Comparison of ENCODE assay signal across 8 mouse cellular contexts in the genomic region with DNA sequence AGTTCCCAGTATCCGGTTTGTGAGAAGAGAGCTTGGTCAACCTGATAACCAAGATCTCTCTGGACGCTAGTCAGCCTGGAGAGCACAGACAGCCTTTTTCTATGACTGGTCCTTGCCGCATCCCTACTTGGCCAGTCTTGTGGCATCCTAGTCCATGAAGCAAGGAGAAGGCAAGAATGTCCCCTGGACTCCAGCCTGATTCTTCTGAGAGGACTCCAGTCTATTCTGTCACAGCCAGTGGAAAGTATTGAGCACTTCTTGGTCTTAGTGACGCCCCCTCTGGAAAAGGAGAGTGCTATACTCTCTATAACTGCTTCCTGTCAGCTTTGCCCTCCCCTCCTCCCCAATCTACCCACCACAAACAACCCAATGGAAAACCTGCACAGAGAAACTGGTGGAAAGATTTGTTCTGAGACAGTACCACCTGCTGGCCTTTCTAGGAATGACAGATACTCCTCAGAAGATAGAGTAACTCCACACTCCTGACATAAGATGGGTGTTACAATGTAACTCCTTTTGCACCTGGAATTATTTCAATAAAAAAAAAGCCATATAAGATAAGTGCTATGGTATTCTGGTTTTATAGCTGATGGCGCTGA. TPM values are rescaled to one million over a fixed set of nuclear protein-coding genes. Genes with fewer than 3 reads are reported as not detected.
DNase-seq lines count a peak whose midpoint lies in the region; ATAC-seq and TF ChIP-seq lines count a peak whose summit lies in the region.

No protein-coding gene starts in this region.

- peak; percentile 64; the same call in 1 of the 2 replicates for TF ChIP-seq CTCF in brain, embryonic 14.5 days (IDR thresholded peaks at IDR 0.05; ENCODE audit: borderline replicate concordance, extremely low read depth, insufficient read depth, insufficient read length)

- intact Hi-C loops in left cerebral cortex, postnatal 36 days (cut with DNase I), result loop anchor here (2.0 to 5.0 kb wide), 2 partner anchors 222 to 269 kb away; no protein-coding TSS in a partner anchor
- intact Hi-C loops in heart, postnatal 14 days (cut with DNase I), result loop anchor here (2.0 to 10.0 kb wide), 2 partner anchors 221 to 521 kb away; no protein-coding TSS in a partner anchor

- ATAC-seq in erythroblast, adult 5-6 weeks (replicated peaks; ENCODE audit: low FRiP score, poor library complexity, severe bottlenecking), result no peak

- peak; percentile 30 for DNase-seq in adrenal gland, adult 2 months
- DNase-seq in adrenal gland, postnatal 25 days, result no peak
- DNase-seq in left cerebral cortex, adult 18-20 months (ENCODE audit: low spot score in 2 of 2), result peak; percentile 69 to 80
- DNase-seq in left cerebral cortex, postnatal 36 days (ENCODE audit: low spot score in 2 of 2), result no peak
- peak; percentile 81 for DNase-seq in brain, embryonic 14.5 days (ENCODE audit: low read depth)
- peak; percentile 30 to 73 for DNase-seq in heart, postnatal 14 days
- peak; percentile 65 for DNase-seq in mesoderm, embryonic 11.5 days (ENCODE audit: low read depth, low spot score)

- no peak for TF ChIP-seq POLR2A in brain, embryonic 14.5 days (IDR thresholded peaks at IDR 0.05; ENCODE audit: borderline replicate concordance, extremely low read depth, insufficient read depth, insufficient read length, poor library complexity, severe bottlenecking)

RNA-seq across cellular contexts. Expression of gene Coro2b, which starts 18.5 kb away (rescaled TPM):
- 10 to 100 TPM; 13.1 to 15.3 TPM for total RNA-seq in adrenal gland, adult 2 months (2021)
- polyA plus RNA-seq in adrenal gland, adult 2 months (2012; rRNA removed), result 14.3 and 15.5 TPM in 2 replicates
- 16.2 and 20.4 TPM in 2 replicates for total RNA-seq in adrenal gland, postnatal 25 days (2021)
- 100 to 1,000 TPM; 162 to 174 TPM for total RNA-seq in left cerebral cortex, adult 18-20 months (2021)
- total RNA-seq in left cerebral cortex, postnatal 36 days (2021), result 100 to 1,000 TPM; 171 to 177 TPM
- 67.4 and 92.7 TPM in 2 replicates for polyA plus RNA-seq in brain, embryonic 14.5 days (2012; rRNA removed)
- total RNA-seq in heart, postnatal 14 days (2021), result 10 to 100 TPM; 15.7 to 16.5 TPM
- total RNA-seq in erythroblast, adult 5-6 weeks (2015; ENCODE audit: low replicate concordance), result 0.38 and 0.63 TPM in 2 replicates
- total RNA-seq in erythroblast, adult 5-6 weeks (2017; ENCODE audit: low replicate concordance), result not detected in 2 replicates

Comparison
In these comparisons a context has a peak if more than half of its experiments do, and no peak if none do; other contexts are left out.
1. DNase-seq: peak in adrenal gland, adult 2 months (single experiment), left cerebral cortex, adult 18-20 months (2 of 2), brain, embryonic 14.5 days (single experiment), heart, postnatal 14 days (2 of 2) and mesoderm, embryonic 11.5 days (single experiment); none in adrenal gland, postnatal 25 days (single experiment) and left cerebral cortex, postnatal 36 days (0 of 2).
2. RNA of gene Coro2b, which starts 18.5 kb away (total RNA-seq): 171 to 177 TPM in left cerebral cortex, postnatal 36 days, 162 to 174 TPM in left cerebral cortex, adult 18-20 months, 15.7 to 16.5 TPM in heart, postnatal 14 days, 16.2 to 20.4 TPM in adrenal gland, postnatal 25 days and 13.1 to 15.3 TPM in adrenal gland, adult 2 months; 0.38 to 0.63 TPM in erythroblast, adult 5-6 weeks; every median in the first group is over 4 times any median in the second.